Mouse (Mus musculus) C2C12 (cell line): Measurements from ENCODE around the gene Lhfpl4. TPM values are rescaled to one million over a fixed set of nuclear protein-coding genes. Genes with fewer than 3 reads are reported as not detected.

Experiments used
- H3K27me3 ChIP-seq: one replicate; pipeline ENCODE4 v1.6.1; 2011; ENCODE audit not compliant: control insufficient read depth, insufficient read depth, insufficient read length
- H3K36me3 ChIP-seq: one replicate; pipeline ENCODE4 v1.6.1; 2011; ENCODE audit not compliant: control insufficient read depth, insufficient read depth
- H3K4me3 ChIP-seq: one replicate; pipeline ENCODE4 v1.5.1; 2011; ENCODE audit warnings: mild to moderate bottlenecking, control low read depth; ENCODE audit not compliant: poor library complexity, insufficient read depth, severe bottlenecking
- H3K79me2 ChIP-seq: one replicate; pipeline ENCODE4 v1.6.1; 2011; ENCODE audit not compliant: control insufficient read depth, insufficient read depth
- H3K79me3 ChIP-seq: one replicate; pipeline ENCODE4 v1.6.1; 2011; ENCODE audit warnings: low read depth, control low read depth
- H3ac ChIP-seq: one replicate; pipeline ENCODE3; 2011; ENCODE audit warnings: low read depth; ENCODE audit not compliant: control insufficient read depth, insufficient read length
- CEBPB ChIP-seq: IDR thresholded peaks from one replicate; pipeline ENCODE4 v1.6.1; 2011; ENCODE audit warnings: low read depth, mild to moderate bottlenecking, control low read depth, moderate library complexity
- CTCF ChIP-seq: IDR thresholded peaks from one replicate; pipeline ENCODE4 v1.5.1; 2011; ENCODE audit not compliant: control insufficient read depth, insufficient read depth, insufficient read length
- FOSL1 ChIP-seq: IDR thresholded peaks from one replicate; pipeline ENCODE4 v1.8.0; 2011; ENCODE audit warnings: mild to moderate bottlenecking, low read length; ENCODE audit not compliant: poor library complexity, insufficient read depth, severe bottlenecking
- MAX ChIP-seq: IDR thresholded peaks from one replicate; pipeline ENCODE4 v1.6.1; 2011; ENCODE audit warnings: mild to moderate bottlenecking, control low read depth
- MYOD1 ChIP-seq: IDR thresholded peaks from one replicate; pipeline ENCODE4 v1.6.1; 2011; ENCODE audit warnings: low read depth; ENCODE audit not compliant: control insufficient read depth, insufficient read length
- MYOG ChIP-seq: IDR thresholded peaks from one replicate; pipeline ENCODE4 v1.6.1; 2011; ENCODE audit not compliant: control insufficient read depth, insufficient read length; ENCODE audit errors: extremely low read depth
- USF1 ChIP-seq: IDR thresholded peaks from one replicate; pipeline ENCODE4 v1.6.1; 2011; ENCODE audit warnings: low read depth, mild to moderate bottlenecking, control low read depth, moderate library complexity
- polyA plus RNA-seq: library from polyadenylated mRNA; unstranded; fragments of >200 nt; fragmentation: generic; extraction: Trizol; gene quantifications from one replicate; pipeline ENCODE4 v1.2.1, GENCODE M21; 2012; ENCODE audit warnings: missing spikeins

Gene Lhfpl4
- polyA plus RNA-seq, 1 experiment: 0.18 TPM

DNA sequence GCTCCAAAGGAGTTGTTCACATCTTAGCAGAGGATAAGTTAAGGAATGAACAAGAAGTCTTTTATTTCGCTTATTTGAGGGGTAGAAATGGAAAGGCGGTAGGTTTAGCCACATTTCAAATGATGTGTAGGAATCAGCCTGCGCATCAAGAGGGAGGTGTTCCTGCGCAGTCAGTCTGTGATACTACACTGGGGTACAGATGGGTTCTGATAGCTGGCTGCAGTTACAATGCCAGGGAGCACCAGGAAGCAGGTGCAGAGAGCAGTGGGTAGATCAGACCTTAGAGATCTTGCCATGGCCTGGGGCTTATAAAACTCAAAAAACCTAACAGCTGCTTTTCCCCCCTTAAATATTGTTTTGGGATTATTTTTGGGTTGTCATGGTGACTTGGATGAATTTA is 49.9 kb downstream of the Lhfpl4 start:
- Histone ChIP-seq H3K4me3 (no peak overlapping the region), H3K79me3 (peaks cover under 1% of the 10 kb centered on the region), H3K79me2 (peaks cover 18% of the 10 kb centered on the region), H3K27me3 (no peaks in the 10 kb centered on the region), H3ac (no peak overlapping the region), H3K36me3 (peaks cover 94% of the 10 kb centered on the region)
- TF ChIP-seq MYOD1: no peak
- TF ChIP-seq CTCF: no peak
- no peak for TF ChIP-seq FOSL1
- no peak for TF ChIP-seq MAX
- no peak for TF ChIP-seq USF1
- no peak for TF ChIP-seq CEBPB
- no peak for TF ChIP-seq MYOG

- Histone ChIP-seq H3K27me3 (no peaks in the 10 kb centered on the region), H3K79me2 (peaks cover 18% of the 10 kb centered on the region), H3ac (no peak overlapping the region), H3K36me3 (peaks cover 93% of the 10 kb centered on the region), H3K4me3 (no peak overlapping the region), H3K79me3 (peaks cover 2% of the 10 kb centered on the region)
- TF ChIP-seq FOSL1 (no peak), USF1 (no peak), CEBPB (no peak), CTCF (no peak), MYOD1 (no peak), MAX (no peak), MYOG (no peak)
These were observed 50.4 kb downstream of the Lhfpl4 start for GRCm38 (mm10) chr6:113144764-113145163.

DNA sequence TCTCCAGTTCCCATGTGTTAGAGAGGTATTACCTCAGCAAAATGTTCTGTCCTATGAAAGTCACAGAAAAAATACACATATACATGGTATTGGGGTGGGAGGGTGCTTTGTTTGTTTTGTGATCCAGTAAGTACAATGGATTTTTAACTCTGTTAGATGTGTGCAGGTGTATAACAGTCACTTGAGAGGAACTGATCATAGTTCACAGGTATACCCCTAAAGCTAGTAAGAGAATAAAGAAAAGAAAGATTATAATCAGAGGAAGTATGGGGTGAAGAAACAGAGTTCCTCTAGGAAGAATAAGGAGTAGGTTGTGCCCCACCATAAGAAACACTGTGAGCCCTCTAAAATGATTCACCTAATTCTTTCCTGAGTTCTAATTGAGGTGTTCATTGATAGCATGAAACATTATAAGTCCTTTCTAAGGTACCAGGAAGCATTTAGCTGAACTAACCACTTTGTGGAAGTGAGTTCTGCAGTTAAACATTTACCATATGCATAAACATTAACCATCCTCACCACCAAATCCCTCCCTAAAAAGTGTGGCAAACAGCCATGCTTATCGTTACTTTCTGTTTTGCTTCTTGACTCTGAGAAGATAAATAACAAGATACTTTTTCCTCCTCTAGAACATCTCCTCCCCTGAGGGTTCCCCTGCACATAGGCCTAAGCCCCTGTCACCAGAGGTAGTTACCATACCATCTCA is 53.6 kb downstream of the Lhfpl4 start:
- Histone ChIP-seq H3K27me3 (no peaks in the 10 kb centered on the region), H3K79me3 (peaks cover 2% of the 10 kb centered on the region), H3K79me2 (peaks cover 18% of the 10 kb centered on the region), H3K36me3 (peaks cover 92% of the 10 kb centered on the region), H3K4me3 (no peak overlapping the region), H3ac (no peak overlapping the region)
- TF ChIP-seq CEBPB (no peak), MYOD1 (no peak), MAX (no peak)

DNA sequence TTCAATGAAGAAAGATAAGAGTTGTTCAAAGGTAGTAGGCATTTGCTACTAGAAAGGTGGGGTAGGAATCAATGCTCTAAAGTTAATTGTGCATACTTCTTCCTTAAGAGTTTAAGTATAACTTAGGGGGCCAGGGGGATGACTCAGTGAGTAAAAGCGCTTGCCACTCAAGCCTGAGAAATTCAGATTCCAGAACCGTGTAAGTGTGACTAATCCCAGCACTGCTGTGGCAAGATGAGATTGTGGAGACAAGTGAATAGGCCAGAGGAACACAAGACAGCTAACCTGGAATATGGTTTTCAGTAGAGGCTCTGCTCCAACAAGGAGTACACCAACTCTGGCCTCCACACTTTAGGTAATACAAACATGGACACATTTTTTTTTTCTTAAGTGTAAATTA is 61.8 kb downstream of the Lhfpl4 start:
- no peak overlapping the region for H3ac ChIP-seq
- H3K79me3 ChIP-seq: no peaks in the 10 kb centered on the region
- H3K36me3 ChIP-seq: peaks cover 96% of the 10 kb centered on the region
- TF ChIP-seq MYOD1: no peak
- TF ChIP-seq MAX: no peak
- TF ChIP-seq CEBPB: no peak
- TF ChIP-seq MYOG: no peak
- TF ChIP-seq FOSL1: no peak
- no peak for TF ChIP-seq USF1
- TF ChIP-seq CTCF: no peak
- peaks cover 20% of the 10 kb centered on the region for H3K79me2 ChIP-seq
- no peaks in the 10 kb centered on the region for H3K27me3 ChIP-seq
- no peak overlapping the region for H3K4me3 ChIP-seq

- peaks cover 9% of the 10 kb centered on the region for H3K79me3 ChIP-seq
- no peak for TF ChIP-seq MAX
- no peak for TF ChIP-seq FOSL1
- no peak for TF ChIP-seq MYOG
- TF ChIP-seq USF1: no peak
- no peak for TF ChIP-seq CEBPB
- TF ChIP-seq MYOD1: no peak
- TF ChIP-seq CTCF: no peak
- no peak overlapping the region for H3K4me3 ChIP-seq
- H3K27me3 ChIP-seq: no peaks in the 10 kb centered on the region
- peaks cover 97% of the 10 kb centered on the region for H3K36me3 ChIP-seq
- peaks cover 37% of the 10 kb centered on the region for H3K79me2 ChIP-seq
- no peak overlapping the region for H3ac ChIP-seq
These were observed 74.4 kb downstream of the Lhfpl4 start for GRCm38 (mm10) chr6:113120806-113121205.

Other genes starting within 250 kb of the Lhfpl4 start
- gene Srgap3, start 248.1 kb downstream of the Lhfpl4 start, polyA plus RNA-seq: 4.6 TPM
- 18.8 TPM for gene Thumpd3, start 149.2 kb downstream of the Lhfpl4 start, polyA plus RNA-seq
- 17.0 TPM for gene Setd5, start 118.0 kb downstream of the Lhfpl4 start, polyA plus RNA-seq
- gene Mtmr14, start 42.5 kb upstream of the Lhfpl4 start, polyA plus RNA-seq: 19.5 TPM
- gene Cpne9, start 86.9 kb upstream of the Lhfpl4 start, polyA plus RNA-seq: 0.01 TPM
- 16.1 TPM for gene Brpf1, start 111.8 kb upstream of the Lhfpl4 start, polyA plus RNA-seq
- gene Ogg1, start 131.6 kb upstream of the Lhfpl4 start, polyA plus RNA-seq: 18.5 TPM
- gene Camk1, start 148.6 kb upstream of the Lhfpl4 start, polyA plus RNA-seq: 43.2 TPM
- 31.7 TPM for gene Tada3, start 182.5 kb upstream of the Lhfpl4 start, polyA plus RNA-seq
- 364 TPM for gene Arpc4, start 182.7 kb upstream of the Lhfpl4 start, polyA plus RNA-seq
- 1.6 TPM for gene Ttll3, start 193.9 kb upstream of the Lhfpl4 start, polyA plus RNA-seq
- 8.8 TPM for gene Rpusd3, start 224.0 kb upstream of the Lhfpl4 start, polyA plus RNA-seq
- gene Cidec, start 240.4 kb upstream of the Lhfpl4 start, polyA plus RNA-seq: not detected
- 76.4 TPM for gene Jagn1, start 247.2 kb upstream of the Lhfpl4 start, polyA plus RNA-seq